Mouse (Mus musculus) embryo, embryonic 9.5 days (tissue): ENCODE data around the gene Car12.

Experiments used
- DNase-seq: peaks from one replicate; pipeline ENCODE4 v3.0.0-alpha.2; 2017; ENCODE audit errors: extremely low spot score

The Car12 gene

DNA sequence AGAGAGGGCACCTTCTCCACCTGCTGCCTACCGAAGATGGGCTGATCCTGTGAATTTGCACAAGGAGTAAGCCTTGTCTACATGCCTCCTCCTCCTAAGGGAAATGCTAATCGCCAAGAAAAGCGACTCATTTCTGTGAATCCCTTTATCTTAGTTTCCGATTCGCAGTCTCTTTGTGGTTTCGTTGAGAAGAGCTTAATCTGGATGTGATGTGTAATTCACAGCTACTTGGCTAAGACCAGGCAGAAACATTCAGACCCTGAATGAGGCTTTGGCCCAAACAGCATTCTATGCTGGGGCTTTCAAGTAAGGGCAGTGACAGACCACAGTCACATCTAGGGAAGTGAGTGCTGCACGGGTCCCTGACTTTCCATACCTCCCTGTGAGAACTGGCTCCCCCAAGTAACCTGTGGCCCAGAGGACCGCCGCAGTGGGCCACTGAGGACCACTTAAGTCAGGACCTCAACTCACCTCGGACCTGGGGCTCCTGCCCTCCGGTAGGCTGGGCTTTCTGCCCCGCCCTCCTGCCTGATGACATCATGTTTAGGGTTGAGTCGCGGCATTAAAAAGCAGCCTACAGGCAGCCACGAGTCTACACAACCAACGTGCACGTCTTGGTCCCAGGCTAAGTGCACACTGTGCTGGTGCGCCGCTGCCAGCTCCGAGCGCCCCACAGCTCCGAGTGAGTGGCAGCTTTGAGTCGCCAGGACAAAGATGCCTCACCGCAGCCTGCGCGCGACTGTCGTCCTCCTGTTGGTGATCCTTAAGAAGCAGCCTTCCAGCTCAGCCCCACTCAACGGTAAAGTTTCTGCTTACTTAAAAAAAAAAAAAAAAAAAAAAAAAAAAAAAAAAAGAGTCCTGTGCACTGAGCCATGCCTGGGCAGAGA is at the start of gene Car12:
Gene Car12, plus strand, starts transcription at position 552 of the 887 bp plus-strand sequence.
- peak; percentile 70 for DNase-seq

DNA sequence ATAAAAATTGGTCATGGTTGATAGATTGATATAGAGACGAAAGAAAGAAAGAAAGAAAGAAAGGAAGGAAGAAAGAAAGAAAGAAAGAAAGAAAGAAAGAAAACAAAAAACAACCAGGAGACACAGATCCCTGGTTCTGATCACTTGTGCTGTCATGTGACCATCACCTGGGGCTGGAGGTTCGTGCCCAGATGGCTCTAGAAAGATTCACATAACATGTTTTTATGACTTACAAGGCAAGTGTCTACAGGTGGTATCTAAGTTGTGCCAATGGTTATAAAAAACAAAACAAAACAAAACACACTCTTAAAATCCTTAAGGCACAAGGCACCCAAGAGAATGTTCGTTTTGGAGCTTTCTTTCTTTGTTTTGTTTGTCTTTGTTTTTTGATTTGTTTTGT is 49.7 kb upstream of the Car12 start:
- DNase-seq, result no peak

DNA sequence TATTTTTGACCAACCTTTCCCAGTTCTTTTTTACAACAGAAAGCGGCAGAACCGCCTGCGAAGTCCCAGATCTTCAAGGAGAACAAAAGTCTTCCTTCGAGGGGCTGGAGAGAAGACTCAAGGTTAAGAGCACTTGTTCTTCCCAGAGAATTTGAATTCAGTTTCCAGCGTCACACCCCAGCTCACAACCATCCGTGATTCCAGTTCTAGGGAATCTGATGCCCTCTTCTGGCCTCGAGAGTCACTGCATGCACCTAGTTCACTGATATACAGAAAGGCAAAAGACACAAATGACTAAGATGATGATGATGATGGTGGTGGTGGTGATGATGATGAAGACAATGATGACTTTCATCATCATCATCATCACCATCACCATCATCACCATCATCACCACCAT is 48.9 kb upstream of the Car12 start:
- no peak for DNase-seq

DNA sequence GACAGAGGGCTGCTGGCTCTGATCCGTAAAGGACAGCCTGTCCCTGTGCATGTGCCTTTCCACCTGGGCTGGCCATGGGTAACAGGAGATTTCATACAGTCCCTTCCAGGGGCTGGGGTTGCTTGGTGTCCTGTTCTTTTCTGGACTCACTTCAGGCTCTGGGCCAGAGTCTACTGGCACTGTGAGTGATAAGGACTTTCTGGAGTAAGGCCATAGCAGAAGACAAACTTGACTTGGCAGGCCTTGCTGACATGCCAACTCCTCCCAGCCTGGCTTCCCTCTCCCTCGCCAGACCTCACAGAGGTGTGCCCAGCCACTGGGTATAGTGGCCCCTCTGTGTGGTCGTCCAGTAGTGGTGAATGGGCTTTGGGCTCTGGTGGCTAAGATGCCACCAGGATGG is 47.3 kb upstream of the Car12 start:
- DNase-seq, result no peak

DNA sequence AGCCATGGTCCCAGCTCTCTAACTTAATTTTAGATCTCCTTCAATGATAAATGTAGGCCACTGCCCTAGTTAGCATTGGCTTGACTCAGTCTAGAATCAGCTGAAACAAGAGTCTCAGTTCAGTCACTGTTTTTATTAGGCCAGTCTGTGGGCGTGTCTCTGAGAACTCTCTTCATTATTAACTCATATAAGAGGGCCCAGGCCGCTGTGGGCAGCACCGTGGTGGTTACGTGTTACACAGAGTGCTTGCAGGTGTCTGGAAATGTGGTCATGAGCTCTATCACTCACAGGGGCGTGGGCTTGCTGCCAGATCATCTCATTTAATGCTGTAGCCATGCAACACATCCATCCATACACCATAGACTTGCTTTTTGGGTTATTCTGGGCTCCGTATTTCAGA is 46.4 kb upstream of the Car12 start:
- DNase-seq, result no peak

DNA sequence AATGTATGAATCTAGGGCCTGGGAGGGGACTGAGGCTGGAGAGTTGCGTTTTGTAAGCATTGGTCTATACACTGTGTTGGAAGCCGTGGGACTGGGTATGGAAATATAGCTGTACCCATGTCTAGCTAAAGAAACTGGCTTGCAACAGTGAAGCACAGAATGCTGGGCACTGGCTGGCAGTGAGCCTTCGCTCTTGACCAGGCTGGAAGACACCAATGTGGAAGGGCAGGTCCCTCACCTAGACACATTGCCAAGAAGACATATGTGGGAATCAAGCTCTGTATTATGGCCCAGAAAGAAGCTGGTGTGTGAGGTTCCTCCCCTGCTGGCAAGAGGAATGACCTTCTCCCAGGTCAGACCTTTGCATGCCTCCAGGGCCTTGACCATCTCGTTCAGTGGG is 45.6 kb upstream of the Car12 start:
- no peak for DNase-seq

DNA sequence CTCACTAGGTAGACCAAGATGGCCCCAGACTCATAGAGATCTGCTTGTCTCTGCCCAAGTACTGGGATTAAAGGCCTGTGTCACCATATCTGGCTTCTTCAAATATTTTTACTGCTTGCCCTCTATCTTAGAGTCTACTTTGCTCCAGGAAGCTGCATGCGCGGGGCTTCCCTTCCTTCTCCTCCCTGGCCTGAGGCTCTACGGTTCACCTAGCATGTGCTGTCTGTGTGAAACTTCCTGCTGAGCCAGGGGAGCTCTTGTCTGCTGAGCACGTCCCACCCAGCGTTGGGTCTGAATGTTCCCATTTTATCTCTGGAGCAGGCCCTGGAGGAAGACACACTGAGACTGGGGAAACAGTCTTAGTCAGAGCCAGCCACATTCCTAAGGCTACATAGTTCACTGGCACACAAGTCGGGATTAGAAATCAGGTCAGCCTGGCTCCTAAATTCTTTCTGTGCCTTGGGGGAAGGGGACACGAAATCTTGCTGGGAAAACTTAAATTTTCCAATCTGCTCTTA is 43.9 kb upstream of the Car12 start:
- no peak for DNase-seq

DNA sequence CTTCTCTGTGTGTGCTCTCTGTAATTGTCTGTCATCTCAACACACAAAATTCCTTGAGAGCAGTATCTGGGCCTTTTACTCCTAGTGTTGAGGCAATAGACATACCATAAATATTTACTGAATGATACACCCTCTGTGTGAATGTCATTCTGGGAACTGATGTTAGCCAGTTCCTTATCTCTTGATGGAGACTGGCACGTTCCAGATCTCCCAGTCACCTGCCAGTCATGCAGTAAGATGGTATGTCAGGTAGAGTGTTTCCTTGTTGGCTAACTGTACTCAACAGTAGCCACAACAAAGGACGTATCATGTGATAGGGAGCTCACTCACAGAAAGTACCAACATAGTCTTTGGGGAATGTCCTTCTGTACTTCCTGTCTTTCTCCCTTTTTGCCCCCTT is 39.7 kb upstream of the Car12 start:
- DNase-seq, result no peak

DNA sequence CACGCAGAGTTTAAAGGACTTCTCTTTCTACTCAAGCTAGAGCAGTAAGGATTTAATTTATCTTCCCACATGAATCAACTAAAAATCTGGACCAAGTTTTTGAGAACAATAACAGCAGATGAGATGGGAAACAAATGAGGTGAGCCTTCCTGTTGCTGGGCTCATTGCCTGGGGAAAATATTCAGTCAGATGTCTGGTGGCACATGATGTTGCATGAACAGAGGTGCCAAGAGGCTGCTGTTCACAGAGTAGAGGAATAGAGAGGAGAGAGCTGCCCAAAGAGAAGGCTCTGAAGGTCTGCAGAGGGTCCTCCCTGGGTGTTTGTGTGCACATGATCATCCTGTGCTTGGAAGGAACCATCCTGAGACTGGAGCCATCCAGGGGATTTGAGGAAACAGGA is 37.9 kb upstream of the Car12 start:
- no peak for DNase-seq

DNA sequence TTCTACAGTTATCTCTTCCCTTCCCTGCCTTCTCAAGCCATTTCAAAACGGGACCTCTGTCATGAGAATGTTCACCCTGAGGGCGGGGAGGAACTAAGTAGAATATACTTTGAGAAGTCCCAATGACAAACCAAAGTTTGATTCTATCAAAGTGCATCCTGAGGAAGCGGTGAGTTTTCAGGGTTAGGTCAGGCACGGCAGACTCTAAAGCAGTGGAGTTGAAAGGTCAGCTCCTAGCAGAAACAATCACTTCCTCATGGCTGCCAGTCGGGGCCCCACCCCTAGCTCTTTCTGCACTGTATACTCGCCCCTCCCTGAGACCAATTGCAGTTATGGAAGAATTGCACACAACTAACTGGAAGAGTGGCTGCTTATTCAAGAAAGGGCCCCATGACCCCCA is 33.4 kb upstream of the Car12 start:
- DNase-seq, result no peak

DNA sequence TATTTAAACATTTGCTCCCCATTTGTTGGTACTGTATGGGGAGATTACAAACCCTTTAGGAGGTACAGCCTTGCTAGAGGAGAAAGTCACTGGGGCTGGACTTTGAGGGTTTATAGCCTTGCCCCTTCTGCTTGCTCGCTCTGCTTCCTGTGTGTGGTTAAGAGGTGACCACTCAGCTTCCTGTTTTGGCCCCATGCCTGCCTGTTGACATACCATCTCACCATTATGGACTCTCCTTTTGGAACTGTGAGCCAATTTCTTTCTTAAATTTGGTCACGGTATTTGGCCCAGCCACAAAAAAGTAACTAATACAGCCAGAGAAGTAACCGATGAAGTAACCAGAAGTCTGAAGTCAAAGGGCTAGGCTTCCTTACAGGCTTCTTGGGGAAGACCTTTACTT is 30.7 kb upstream of the Car12 start:
- DNase-seq, result no peak

DNA sequence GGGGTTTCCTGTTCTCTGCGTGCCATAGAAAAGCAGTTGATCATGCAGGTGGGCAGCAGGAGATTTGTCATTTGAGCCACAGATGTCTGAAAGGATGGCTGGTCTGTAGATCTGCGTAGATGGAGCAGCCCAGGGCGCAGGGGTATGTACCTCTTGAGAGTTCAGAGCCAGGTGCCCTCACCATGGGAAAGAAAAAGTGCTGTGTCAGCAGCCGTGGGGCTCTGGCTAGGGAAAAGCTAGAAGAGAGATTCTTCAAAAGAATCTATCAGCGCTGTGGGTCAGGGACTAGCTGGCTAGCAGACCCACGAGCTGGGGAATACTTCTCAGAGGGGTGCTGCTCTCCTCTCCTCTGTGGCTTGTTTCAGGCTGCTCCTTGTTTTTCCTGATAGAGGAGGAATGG is 27.8 kb upstream of the Car12 start:
- no peak for DNase-seq

DNA sequence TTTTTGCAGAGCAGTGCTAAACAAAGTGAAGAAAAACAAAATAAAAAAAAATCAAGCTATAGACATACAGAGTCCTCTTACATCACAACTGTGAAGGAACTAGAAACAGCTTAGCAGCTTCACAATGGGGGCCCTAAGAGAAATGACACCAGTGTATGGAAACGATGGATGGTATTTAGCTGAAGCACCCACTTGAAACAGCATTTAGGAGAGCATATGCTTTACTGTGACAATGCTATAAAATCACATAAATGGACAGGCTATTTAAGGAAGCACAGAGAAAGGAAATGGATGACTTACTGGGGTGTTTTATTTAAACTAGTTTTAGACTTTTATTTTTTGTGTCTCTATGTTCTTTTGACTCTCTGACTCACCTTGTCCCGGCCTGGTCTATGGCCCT is 25.8 kb upstream of the Car12 start:
- no peak for DNase-seq

DNA sequence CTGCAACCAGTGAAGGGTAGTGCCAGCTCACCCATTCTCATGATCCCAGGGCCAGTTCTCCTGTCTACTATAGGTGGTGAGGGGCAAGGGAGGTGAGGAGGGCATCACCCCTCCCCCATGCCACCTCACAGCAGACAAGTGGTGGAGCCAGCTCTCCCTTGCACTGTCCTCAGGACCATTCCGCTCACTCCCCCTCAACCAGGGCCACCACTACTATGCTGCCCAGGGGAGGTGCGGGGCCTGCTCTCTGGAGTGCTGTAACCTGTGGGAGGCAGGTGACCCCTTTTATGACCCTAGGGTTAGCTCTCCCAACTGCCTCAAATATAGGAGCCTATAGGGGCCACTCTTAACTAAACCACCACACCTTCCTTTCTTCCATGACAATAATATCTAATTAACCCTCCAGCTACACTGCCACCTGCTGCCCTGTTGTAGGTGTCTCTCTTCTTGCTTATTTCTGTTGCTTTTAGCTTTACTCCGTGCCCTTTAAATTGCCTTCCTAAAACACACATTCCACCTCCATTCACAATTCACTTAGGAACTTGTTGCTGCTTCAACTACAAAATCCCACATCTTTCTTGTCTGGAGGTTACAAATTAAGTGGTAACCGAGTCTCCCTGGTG is 21.7 kb upstream of the Car12 start:
- DNase-seq, result no peak

DNA sequence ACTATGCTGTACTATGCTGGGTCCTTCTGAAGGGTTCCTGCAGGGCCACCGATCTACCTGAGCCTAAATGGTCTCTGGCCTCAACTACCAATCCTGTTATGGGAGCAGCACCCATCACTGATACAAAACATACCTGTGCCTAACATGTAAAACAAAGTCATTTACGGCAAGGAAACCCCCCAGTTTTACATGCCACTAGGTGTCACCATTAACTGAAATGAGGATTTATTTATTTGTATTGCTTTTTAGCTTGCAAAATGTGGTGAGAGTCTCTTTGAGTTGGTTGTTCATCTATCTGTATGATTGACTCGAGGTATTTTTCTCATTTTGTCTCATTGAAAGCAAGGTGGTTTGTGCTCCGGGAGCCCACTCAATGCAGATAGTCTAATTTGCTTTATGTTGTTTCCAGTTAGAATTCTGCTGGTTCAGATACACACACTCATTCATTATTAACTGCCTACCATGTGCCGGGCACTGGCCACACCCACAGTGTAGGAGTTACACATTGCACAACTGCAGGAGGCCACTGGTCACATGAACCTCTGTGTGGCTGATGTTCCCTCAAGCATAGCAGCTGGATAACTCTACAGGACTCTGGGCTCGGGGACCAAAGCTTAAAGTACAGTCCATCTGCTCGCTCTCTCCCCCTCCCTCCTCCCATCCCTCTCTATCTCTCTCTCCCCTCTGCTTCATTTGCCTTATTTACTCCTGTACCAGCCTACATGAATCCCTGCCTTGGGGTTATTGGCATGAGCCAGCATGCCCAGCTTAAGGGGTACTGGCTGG is 15.9 kb upstream of the Car12 start:
- DNase-seq, result no peak

DNA sequence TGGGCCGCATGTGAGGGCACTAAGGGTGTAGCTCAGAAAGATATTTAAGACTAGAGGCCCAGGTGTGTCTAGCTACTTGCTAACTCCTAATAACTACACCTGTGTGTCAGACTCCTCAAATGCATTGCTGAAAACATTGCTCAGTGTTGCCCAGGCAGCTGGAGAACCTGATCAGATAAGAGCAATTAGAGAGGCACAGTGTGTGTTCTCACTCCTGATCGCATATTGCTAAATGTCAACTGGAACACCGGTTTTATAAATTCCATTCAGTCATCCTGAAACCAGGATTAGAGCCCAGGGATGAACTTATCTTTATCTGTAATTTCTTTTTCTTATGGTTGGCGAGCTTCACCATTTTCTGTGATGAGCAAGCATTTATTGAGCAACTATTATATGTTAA is 13.7 kb upstream of the Car12 start:
- DNase-seq, result no peak

DNA sequence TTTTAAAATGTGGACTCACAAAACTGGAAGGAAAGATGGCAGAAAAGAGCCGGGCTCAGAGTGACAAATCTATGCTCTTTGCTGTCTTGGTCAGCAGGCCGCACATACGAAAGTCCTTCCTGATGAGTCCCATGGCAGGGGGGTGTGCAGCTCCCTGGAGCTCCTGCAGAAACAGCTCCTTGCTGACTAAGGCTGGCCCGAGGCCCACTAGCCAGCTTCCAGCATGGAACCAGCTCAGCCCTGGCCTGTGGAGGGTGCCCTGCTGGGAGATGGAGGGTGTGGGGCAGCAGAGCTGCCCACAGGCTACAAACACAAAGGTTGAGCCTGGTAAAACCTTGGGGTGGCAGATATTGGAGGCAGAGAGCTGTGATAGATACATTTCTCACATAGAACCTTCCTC is 10.5 kb upstream of the Car12 start:
- no peak for DNase-seq

DNA sequence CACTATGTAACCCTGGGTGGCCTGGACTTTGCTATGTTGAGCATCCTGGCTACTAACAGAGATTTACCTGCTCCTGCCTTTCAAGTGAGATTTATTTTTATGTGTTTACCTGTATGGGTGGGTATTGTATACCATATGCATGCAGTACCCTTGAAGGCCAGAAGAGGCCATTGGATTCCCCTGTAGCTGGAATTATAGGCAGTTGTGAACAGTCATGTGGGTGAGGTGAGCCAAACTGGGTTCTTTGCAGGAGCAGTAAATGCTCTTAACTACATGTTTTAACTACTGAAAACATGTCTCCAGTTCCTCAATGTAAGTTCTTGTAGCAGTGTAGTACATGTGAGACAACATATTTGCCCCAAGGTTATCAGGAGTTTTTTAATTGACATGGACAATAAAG is 8.1 kb upstream of the Car12 start:
- DNase-seq, result no peak

DNA sequence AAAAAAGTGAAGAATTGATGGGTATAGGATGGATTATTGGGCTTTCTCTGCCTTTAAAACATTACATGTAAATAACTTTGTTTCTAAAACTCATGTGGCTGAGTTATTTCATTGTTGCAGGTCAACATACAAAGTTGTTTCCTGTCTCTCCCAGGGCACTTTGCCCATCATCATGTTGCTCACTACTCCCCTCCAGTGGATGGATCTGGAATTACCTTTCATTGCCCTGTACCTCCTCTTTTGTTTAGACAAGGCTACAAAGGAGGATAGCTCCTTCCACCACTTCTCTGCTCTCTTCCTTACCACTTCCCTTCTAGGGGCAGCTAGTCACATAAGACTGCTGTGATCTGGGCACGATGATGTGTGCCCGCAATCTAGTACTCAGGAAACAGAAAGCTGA is 7.7 kb upstream of the Car12 start:
- peak; percentile 81 for DNase-seq

DNA sequence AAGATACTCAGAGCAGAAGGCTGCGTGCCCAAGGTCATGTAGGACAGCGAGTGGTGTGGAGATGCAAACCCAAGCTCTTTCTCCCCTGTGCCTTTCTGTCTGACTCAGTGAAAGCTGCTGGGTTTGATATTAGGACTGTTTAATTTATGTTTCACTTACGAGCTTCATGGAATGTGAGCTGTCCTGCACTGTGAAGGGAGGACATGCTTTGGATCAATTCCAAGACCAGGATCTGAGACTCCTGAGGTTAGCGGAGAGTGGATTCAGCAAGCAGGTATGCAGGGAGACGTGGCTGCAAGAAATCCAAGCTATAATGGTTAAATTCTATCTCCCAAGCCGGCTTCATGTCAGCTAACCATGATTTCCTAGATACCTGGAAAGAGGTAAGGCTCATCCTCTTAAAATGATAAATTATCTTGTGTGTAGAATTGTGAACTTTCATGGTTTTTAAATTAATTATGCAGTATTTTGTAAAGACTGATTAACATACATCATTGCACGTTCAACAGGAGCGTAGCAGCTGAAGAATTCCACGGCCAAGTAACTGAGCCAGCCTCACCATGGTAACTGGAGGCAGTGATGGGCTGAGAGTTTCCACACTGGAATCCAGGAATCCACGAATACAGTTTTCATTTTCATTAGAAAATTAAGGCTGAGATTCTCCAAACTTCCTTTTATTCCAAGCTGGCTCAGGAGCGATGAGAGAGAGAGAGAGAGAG is 5.3 kb upstream of the Car12 start:
- no peak for DNase-seq

DNA sequence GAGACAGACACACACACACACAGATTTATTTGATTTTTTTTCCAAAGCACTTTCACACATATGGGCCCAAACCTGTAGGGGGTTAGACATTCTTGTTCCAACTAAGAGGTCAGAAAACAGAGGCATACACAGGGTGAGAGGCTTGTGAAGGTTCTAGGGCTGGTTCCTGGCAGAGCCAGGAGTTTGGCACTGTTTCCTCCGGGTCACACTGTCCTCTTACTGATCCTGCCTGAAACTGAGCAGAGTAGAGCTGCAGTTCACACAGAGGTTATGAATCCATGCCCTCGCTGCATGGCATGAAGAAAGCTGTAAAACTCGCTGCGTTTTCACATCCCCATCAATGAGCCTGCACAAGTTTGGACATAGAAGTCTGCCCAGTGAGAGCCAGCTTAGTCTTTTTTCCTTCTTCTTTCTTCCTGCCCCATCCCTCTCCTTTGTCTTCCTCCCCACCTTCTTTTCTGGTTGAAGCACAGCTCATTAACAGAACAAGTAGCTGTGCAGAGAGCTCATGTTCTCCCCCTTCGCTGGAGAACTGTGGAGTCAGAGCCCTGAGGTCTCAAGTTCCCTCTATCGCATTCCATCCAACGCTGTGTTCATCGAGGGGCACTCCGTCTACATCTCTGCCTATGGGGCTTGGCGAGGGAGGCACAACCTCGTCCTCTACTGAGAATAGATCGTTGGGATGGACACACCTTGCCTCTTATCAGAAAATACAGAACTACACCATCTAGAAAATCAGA is 4.5 kb upstream of the Car12 start:
- DNase-seq, result no peak
